Mouse (Mus musculus) layer of hippocampus, adult 2 months (tissue): ENCODE data around the gene Pink1. TPM values are rescaled to one million over a fixed set of nuclear protein-coding genes. Genes with fewer than 3 reads are reported as not detected.

Source experiments
- DNase-seq, 2 experiments: peaks; one replicate each; pipeline ENCODE4 v3.0.0; 2022; ENCODE audit warnings: low spot score in 2 of 2
- H3K27ac ChIP-seq: fragments of 200-600 bp; 2 replicates; pipeline ENCODE4 v1.8.1; 2022
- H3K4me3 ChIP-seq: fragments of 200-600 bp; 2 replicates; pipeline ENCODE4 v1.8.1; 2022; ENCODE audit warnings: mild to moderate bottlenecking
- CTCF ChIP-seq: fragments of 200-600 bp; conservative IDR thresholded peaks from 2 replicates; pipeline ENCODE4 v1.8.1; 2022; ENCODE audit warnings: antibody characterized with exemption, mild to moderate bottlenecking, moderate library complexity
- long read RNA-seq, 2 experiments: library from polyadenylated mRNA; stranded (forward); transcript quantifications; one replicate each; pipeline ENCODE4 v2.0.0; 2021; ENCODE audit warnings: borderline mapping rate in 2 of 2
- total RNA-seq, 2 experiments: library from RNA; stranded (reverse); gene quantifications; 2 replicates each; pipeline ENCODE4 v1.2.3; 2021

The Pink1 gene
- 100 to 1,000 TPM; 245 to 254 TPM for total RNA-seq
- long read RNA-seq, experiment 1, transcript Pink1-201 (8 exons, 2,375 nt): major isoform, 124 of 466 reads
- long read RNA-seq, experiment 1, partial matches to known transcripts: 307 of 466 reads
- long read RNA-seq, experiment 1, other reads (novel, unspliced or antisense): 35 of 466 reads
- long read RNA-seq, experiment 2, transcript Pink1-201 (8 exons, 2,375 nt): major isoform, 164 of 613 reads
- long read RNA-seq, experiment 2, partial matches to known transcripts: 404 of 613 reads
- long read RNA-seq, experiment 2, other reads (novel, unspliced or antisense): 44 of 613 reads

GRCm38 (mm10) chr4:138326077-138326695, at the start of gene Pink1:
Gene Pink1, minus strand, starts transcription at chr4:138326307.
- peak; percentile 96 for TF ChIP-seq CTCF
- DNase-seq: peak; percentile 87 to 94
- Histone ChIP-seq H3K27ac (peak within 1 kb of the TSS; percentile 99), H3K4me3 (peak within 1 kb of the TSS; percentile 95)

GRCm38 (mm10) chr4:138375117-138375516, 49.0 kb upstream of the Pink1 start:
- Histone ChIP-seq H3K27ac (no peak overlapping the region), H3K4me3 (no peak overlapping the region)
- peak; percentile 24; the same call in 1 of the 2 replicates for TF ChIP-seq CTCF
- DNase-seq: no peak

- no peak for DNase-seq
- no peak for TF ChIP-seq CTCF
- H3K27ac ChIP-seq: no peak overlapping the region
- no peak overlapping the region for H3K4me3 ChIP-seq
These were observed 44.9 kb upstream of the Pink1 start for GRCm38 (mm10) chr4:138370996-138371516.

- no peak for DNase-seq
- no peak overlapping the region for H3K27ac ChIP-seq
- H3K4me3 ChIP-seq: no peak overlapping the region
- no peak for TF ChIP-seq CTCF
These were observed 42.6 kb upstream of the Pink1 start for GRCm38 (mm10) chr4:138368498-138369260.

GRCm38 (mm10) chr4:138367641-138368497, 41.8 kb upstream of the Pink1 start, which contains the start of gene Cda:
Gene Cda, minus strand, starts transcription at chr4:138367992.
- Histone ChIP-seq H3K27ac (no peak within 1 kb of the TSS), H3K4me3 (peak within 1 kb of the TSS; percentile 32; the same call in 1 of the 2 replicates)
- TF ChIP-seq CTCF: no peak
- DNase-seq: no peak

- Histone ChIP-seq H3K4me3 (no peak overlapping the region), H3K27ac (no peak overlapping the region)
- TF ChIP-seq CTCF: no peak
- no peak for DNase-seq
These were observed 40.5 kb upstream of the Pink1 start for GRCm38 (mm10) chr4:138366561-138366960.

- no peak overlapping the region for H3K4me3 ChIP-seq
- DNase-seq: no peak
- H3K27ac ChIP-seq: no peak overlapping the region
- TF ChIP-seq CTCF: no peak
These were observed 37.4 kb upstream of the Pink1 start for GRCm38 (mm10) chr4:138363511-138363910.

- Histone ChIP-seq H3K4me3 (no peak overlapping the region), H3K27ac (no peak overlapping the region)
- no peak for DNase-seq
- no peak for TF ChIP-seq CTCF
These were observed 36.8 kb upstream of the Pink1 start for GRCm38 (mm10) chr4:138362883-138363282.

GRCm38 (mm10) chr4:138361370-138361821, 35.3 kb upstream of the Pink1 start:
- peak in 1 of 2 experiments; percentile 46 for DNase-seq
- Histone ChIP-seq H3K4me3 (no peak overlapping the region), H3K27ac (peak overlapping the region; percentile 68)
- no peak for TF ChIP-seq CTCF

GRCm38 (mm10) chr4:138358176-138358575, 32.1 kb upstream of the Pink1 start:
- TF ChIP-seq CTCF: no peak
- DNase-seq: no peak
- no peak overlapping the region for H3K27ac ChIP-seq

GRCm38 (mm10) chr4:138356551-138356950, 30.4 kb upstream of the Pink1 start:
- H3K27ac ChIP-seq: no peak overlapping the region
- no peak for TF ChIP-seq CTCF
- no peak for DNase-seq

More at GRCm38 (mm10) chr4:138358176-138358575, 32.1 kb upstream of the Pink1 start:
- no peak overlapping the region for H3K4me3 ChIP-seq

GRCm38 (mm10) chr4:138356141-138356540, 30.0 kb upstream of the Pink1 start:
- no peak for DNase-seq
- no peak overlapping the region for H3K27ac ChIP-seq

More at GRCm38 (mm10) chr4:138356551-138356950, 30.4 kb upstream of the Pink1 start:
- H3K4me3 ChIP-seq: no peak overlapping the region

More at GRCm38 (mm10) chr4:138356141-138356540, 30.0 kb upstream of the Pink1 start:
- TF ChIP-seq CTCF: no peak
- H3K4me3 ChIP-seq: no peak overlapping the region
